Mouse (Mus musculus) embryonic fibroblast, embryonic 13.5 days (primary cell): Measurements from ENCODE around the gene Tbccd1. TPM values are rescaled to one million over a fixed set of nuclear protein-coding genes. Genes with fewer than 3 reads are reported as not detected.

Experiments
- H3K27ac ChIP-seq: 2 replicates; pipeline ENCODE4 v1.5.1; 2012; ENCODE audit warnings: low read length, control low read depth, inconsistent platforms; ENCODE audit not compliant: insufficient read depth
- H3K4me1 ChIP-seq: 2 replicates; pipeline ENCODE4 v1.6.1; 2011; ENCODE audit warnings: low read length; ENCODE audit not compliant: control insufficient read depth, insufficient read depth
- H3K4me3 ChIP-seq: 2 replicates; pipeline ENCODE4 v1.5.1; 2011; ENCODE audit warnings: mild to moderate bottlenecking, control low read depth, low read length; ENCODE audit not compliant: insufficient read depth
- CTCF ChIP-seq: IDR thresholded peaks from 2 replicates; pipeline ENCODE4 v1.5.1; 2011; ENCODE audit warnings: mild to moderate bottlenecking, control low read depth, low read length, moderate library complexity, borderline replicate concordance; ENCODE audit not compliant: insufficient read depth
- POLR2A ChIP-seq: IDR thresholded peaks from 2 replicates; pipeline ENCODE4 v1.6.1; 2011; ENCODE audit warnings: low read depth, mild to moderate bottlenecking, control low read depth, low read length, moderate library complexity
- polyA plus RNA-seq: library from polyadenylated mRNA; stranded (reverse); fragments of >200 nt; gene quantifications from 2 replicates; pipeline ENCODE4 v1.2.4, GENCODE M21; 2011; ENCODE audit warnings: low read depth; ENCODE audit not compliant: missing spikeins, insufficient read length

The Tbccd1 gene
- polyA plus RNA-seq, 1 experiment, result 15.9 TPM

- H3K27ac ChIP-seq, result no peak overlapping the region
- TF ChIP-seq CTCF (no peak), POLR2A (no peak)
Measured at GRCm38 (mm10) chr16:22886726-22887125, 29.3 kb upstream of the Tbccd1 start.

GRCm38 (mm10) chr16:22885356-22885755, 27.9 kb upstream of the Tbccd1 start:
- Histone ChIP-seq H3K4me3 (no peak overlapping the region), H3K27ac (no peak overlapping the region), H3K4me1 (peaks cover 4% of the 10 kb centered on the region)
- TF ChIP-seq CTCF, result no peak
- TF ChIP-seq POLR2A, result no peak

More at GRCm38 (mm10) chr16:22886726-22887125, 29.3 kb upstream of the Tbccd1 start:
- no peaks in the 10 kb centered on the region for H3K4me1 ChIP-seq
- H3K4me3 ChIP-seq, result no peak overlapping the region

GRCm38 (mm10) chr16:22883441-22883840, 26.0 kb upstream of the Tbccd1 start:
- H3K4me1 ChIP-seq, result peaks cover 7% of the 10 kb centered on the region
- H3K4me3 ChIP-seq, result no peak overlapping the region
- no peak overlapping the region for H3K27ac ChIP-seq
- no peak for TF ChIP-seq POLR2A
- no peak for TF ChIP-seq CTCF

GRCm38 (mm10) chr16:22881487-22881886, 24.0 kb upstream of the Tbccd1 start:
- Histone ChIP-seq H3K4me1 (peaks cover 7% of the 10 kb centered on the region), H3K27ac (no peak overlapping the region), H3K4me3 (no peak overlapping the region)
- TF ChIP-seq POLR2A (no peak), CTCF (no peak)

GRCm38 (mm10) chr16:22880900-22881299, 23.4 kb upstream of the Tbccd1 start:
- Histone ChIP-seq H3K27ac (no peak overlapping the region), H3K4me3 (no peak overlapping the region), H3K4me1 (peaks cover 7% of the 10 kb centered on the region)
- TF ChIP-seq POLR2A (no peak), CTCF (no peak)

GRCm38 (mm10) chr16:22879945-22880595, 22.6 kb upstream of the Tbccd1 start:
- H3K4me1 ChIP-seq, result peaks cover 7% of the 10 kb centered on the region
- TF ChIP-seq POLR2A (no peak), CTCF (no peak)
- no peak overlapping the region for H3K4me3 ChIP-seq
- no peak overlapping the region for H3K27ac ChIP-seq

- H3K27ac ChIP-seq, result no peak overlapping the region
- no peak overlapping the region for H3K4me3 ChIP-seq
- peaks cover 7% of the 10 kb centered on the region for H3K4me1 ChIP-seq
- TF ChIP-seq CTCF (no peak), POLR2A (no peak)
Measured at GRCm38 (mm10) chr16:22878716-22879115, 21.2 kb upstream of the Tbccd1 start.

- no peak overlapping the region for H3K4me3 ChIP-seq
- peaks cover 7% of the 10 kb centered on the region for H3K4me1 ChIP-seq
- TF ChIP-seq CTCF, result no peak
- no peak for TF ChIP-seq POLR2A
- H3K27ac ChIP-seq, result no peak overlapping the region
Measured at GRCm38 (mm10) chr16:22877660-22878390, 20.4 kb upstream of the Tbccd1 start.

GRCm38 (mm10) chr16:22876218-22877043, 19.0 kb upstream of the Tbccd1 start:
- Histone ChIP-seq H3K27ac (no peak overlapping the region), H3K4me3 (no peak overlapping the region), H3K4me1 (peaks cover 7% of the 10 kb centered on the region)
- no peak for TF ChIP-seq CTCF
- no peak for TF ChIP-seq POLR2A
